Mouse (Mus musculus): Measurements from ENCODE around the gene Ncapd3. TPM values are rescaled to one million over a fixed set of nuclear protein-coding genes. Genes with fewer than 3 reads are reported as not detected.

The Ncapd3 gene
- polyA plus RNA-seq, 1 experiment from 2014 or later, result 24.6 TPM

DNA sequence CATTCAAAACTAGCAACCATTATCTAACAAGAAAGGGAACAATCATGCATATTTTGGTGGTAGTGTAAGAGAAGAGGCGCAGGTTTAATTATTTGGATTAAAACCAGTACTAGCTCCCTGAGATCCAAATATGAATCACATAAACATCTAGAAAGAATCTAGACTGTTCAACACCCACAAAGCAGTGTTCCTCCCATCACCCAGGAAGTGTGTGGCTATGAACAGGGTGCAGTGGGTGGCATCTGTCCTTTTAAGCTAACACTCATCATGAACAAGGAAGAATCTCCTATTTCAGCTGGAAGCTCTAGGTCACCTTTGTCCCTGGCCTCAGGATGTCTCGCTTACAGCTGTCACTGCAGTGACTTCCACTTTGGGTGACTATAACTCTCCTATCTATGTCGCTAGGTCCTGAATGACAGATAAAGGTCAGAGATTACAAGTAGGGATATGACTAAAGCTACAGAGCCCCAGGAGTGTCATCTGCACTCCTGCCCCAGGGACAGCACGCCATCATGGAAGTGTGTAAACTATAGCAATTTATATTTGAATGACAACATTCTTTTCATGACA is 114.4 kb downstream of the Ncapd3 start:
- DNase-seq (no peak), ATAC-seq (ENCODE audit: low FRiP score, low TSS enrichment) (no peak)
- no peak overlapping the region for H3K27ac ChIP-seq (replicated peaks; ENCODE audit: low read depth, low read length)
- peaks cover 14% of the 10 kb centered on the region for H3K36me3 ChIP-seq (ENCODE audit: control insufficient read depth, insufficient read depth, low read length)
- no peak overlapping the region for H3K4me3 ChIP-seq (replicated peaks; ENCODE audit: low read depth, low read length)
- H3K27me3 ChIP-seq (ENCODE audit: control insufficient read depth, insufficient read depth, low read length), result no peaks in the 10 kb centered on the region
- H3K9ac ChIP-seq (replicated peaks; ENCODE audit: low read length), result no peak overlapping the region
- peaks cover 13% of the 10 kb centered on the region; the same call in 1 of the 2 replicates for H3K4me1 ChIP-seq (ENCODE audit: control insufficient read depth, insufficient read depth, low read length)
- H3K4me2 ChIP-seq (ENCODE audit: low read length), result no peak overlapping the region
- 90% methylated on average over 4 of the region's 4 CpGs for WGBS
- no peaks in the 10 kb centered on the region for H3K9me3 ChIP-seq (ENCODE audit: control insufficient read depth, low read length)

Other genes with a start within 250 kb of the Ncapd3 start
- 1.4 and 2.1 TPM in 2 replicates for gene Glb1l2, start 223.7 kb upstream of the Ncapd3 start, polyA plus RNA-seq (2014; fragmentation: Nextera tagmentation; extraction: Ambion mirVana)
- gene Glb1l3, start 169.3 kb upstream of the Ncapd3 start, polyA plus RNA-seq (2014; fragmentation: Nextera tagmentation; extraction: Ambion mirVana), result not detected in 2 replicates
- gene Gm1110, start 107.1 kb upstream of the Ncapd3 start, polyA plus RNA-seq (2014; fragmentation: Nextera tagmentation; extraction: Ambion mirVana), result not detected in 2 replicates
- 27.3 and 28.5 TPM in 2 replicates for gene Acad8, start 30.6 kb upstream of the Ncapd3 start, polyA plus RNA-seq (2014; fragmentation: Nextera tagmentation; extraction: Ambion mirVana)
- gene Thyn1, start 30.5 kb upstream of the Ncapd3 start, polyA plus RNA-seq (2014; fragmentation: Nextera tagmentation; extraction: Ambion mirVana), result 127 and 131 TPM in 2 replicates
- 85.3 and 102 TPM in 2 replicates for gene Vps26b, start 110 bp upstream of the Ncapd3 start, polyA plus RNA-seq (2014; fragmentation: Nextera tagmentation; extraction: Ambion mirVana)
- gene Jam3, start 125.2 kb downstream of the Ncapd3 start, polyA plus RNA-seq (2014; fragmentation: Nextera tagmentation; extraction: Ambion mirVana), result 46.9 and 62.4 TPM in 2 replicates